Mouse (Mus musculus) E14TG2a.4 (cell line): ENCODE data around the gene Ctcf.

Experiments
- CTCF ChIP-seq: conservative IDR thresholded peaks from 2 replicates; pipeline ENCODE4 v1.5.1; 2014; ENCODE audit warnings: low read length
- NANOG ChIP-seq: IDR thresholded peaks from 2 replicates; pipeline ENCODE4 v1.6.1; 2014; ENCODE audit warnings: borderline replicate concordance, low read length, mixed read lengths
- POU5F1 ChIP-seq: IDR thresholded peaks from 2 replicates; pipeline ENCODE4 v1.6.1; 2014; ENCODE audit warnings: low read length, borderline replicate concordance

DNA sequence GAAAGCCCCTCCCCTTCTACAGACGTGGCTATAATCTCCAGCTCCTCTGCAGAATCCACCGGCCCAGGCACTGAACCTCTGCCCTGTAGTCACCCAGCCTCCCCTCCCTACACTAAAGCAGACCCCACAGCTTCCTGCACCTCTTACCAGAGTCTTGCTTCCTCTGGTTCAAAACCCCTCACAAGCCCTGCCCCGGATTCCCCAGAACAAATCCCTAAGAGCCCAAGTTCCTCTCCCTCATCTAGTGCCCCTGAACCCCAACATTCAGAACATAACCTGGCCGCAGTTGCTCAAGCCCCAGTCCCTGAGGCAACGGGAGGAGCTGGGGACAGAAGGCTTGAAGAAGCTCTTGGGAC is 18.1 kb upstream of the Ctcf start:
- TF ChIP-seq CTCF (no peak), POU5F1 (no peak), NANOG (no peak)
